Mouse (Mus musculus) cerebellum, adult 9-11 months (tissue): ENCODE measurements around the gene Msi1.
"Not testable (repeated sequence)": the region's sequence is repeated elsewhere in the genome, so short reads cannot be mapped to it uniquely, and the experiment has no call there.

Source experiments
- DNase-seq: peaks from one replicate; pipeline ENCODE4 v3.0.0; 2022

Gene Msi1

DNA sequence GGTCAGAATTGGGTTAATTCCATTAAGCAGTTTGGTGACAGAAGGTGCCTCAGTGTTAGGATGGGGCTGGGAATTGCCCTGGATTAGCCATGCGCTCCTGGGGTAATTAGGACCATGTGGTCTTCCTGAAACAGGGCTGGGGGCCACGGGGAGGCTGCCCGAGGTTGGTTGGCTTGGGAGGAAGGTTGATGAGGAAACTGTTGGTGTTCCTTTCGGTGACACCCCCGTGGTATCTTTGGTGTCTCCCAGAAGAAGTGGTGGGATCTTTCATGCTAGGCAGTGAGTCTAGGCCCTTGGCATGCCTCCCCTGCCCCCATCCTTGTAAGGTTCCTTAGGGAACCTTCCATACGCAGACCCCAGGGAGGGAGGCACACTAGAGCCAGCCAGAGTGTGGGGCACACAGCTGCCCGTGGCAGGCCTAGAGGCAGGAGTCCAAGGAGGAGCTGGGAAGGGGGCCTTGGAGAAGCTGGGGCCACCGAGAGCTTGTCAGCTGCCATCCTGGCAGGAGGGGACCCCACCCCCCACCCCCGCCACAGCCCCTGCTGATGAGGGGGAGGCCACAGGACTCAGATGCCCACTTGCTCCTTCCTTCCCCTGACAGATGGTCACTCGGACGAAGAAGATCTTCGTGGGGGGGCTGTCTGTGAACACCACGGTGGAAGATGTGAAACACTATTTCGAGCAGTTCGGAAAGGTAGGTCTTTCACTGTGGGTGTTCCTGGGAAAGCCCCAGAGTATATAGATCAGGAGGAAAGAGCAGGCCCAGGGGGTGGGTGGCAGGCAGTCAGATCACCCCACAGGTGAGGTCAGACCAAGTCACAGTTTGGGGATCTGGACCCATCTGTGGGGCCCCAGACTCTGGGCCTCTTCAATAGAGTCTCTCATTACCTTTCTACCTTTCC lies 5.7 kb downstream of the Msi1 start:
- peak; percentile 34 for DNase-seq

DNA sequence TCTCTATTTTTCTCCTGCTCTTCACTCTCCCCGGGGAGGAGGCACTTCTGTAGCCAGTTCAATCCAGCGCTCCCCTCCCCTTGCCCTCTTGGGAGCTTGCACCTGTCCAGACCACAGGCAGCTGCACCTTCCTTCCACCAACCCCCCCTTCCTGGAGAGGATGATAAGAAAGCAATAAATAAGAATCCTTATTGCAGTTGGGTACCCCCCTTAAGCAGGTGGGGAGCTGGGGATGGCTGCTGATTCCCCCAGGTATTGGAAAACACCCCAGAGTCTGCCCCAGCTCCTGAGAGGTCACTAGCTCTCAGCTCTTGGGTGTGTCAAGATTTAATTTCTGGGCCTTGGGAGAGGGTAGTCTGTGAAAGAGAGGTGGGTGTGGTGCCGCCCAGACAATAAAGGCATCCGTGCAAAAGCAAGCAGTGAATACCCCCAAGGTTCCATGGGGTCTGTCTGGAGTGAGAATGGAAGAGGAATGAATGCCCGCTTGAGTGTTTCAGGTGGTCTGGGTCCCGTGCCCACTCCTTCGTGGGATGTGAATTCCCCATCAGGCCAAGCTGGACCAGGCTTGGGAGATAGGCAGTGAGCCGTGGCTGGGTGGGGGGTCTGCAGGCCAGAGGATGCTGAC lies 6.5 kb downstream of the Msi1 start:
- no peak for DNase-seq

DNA sequence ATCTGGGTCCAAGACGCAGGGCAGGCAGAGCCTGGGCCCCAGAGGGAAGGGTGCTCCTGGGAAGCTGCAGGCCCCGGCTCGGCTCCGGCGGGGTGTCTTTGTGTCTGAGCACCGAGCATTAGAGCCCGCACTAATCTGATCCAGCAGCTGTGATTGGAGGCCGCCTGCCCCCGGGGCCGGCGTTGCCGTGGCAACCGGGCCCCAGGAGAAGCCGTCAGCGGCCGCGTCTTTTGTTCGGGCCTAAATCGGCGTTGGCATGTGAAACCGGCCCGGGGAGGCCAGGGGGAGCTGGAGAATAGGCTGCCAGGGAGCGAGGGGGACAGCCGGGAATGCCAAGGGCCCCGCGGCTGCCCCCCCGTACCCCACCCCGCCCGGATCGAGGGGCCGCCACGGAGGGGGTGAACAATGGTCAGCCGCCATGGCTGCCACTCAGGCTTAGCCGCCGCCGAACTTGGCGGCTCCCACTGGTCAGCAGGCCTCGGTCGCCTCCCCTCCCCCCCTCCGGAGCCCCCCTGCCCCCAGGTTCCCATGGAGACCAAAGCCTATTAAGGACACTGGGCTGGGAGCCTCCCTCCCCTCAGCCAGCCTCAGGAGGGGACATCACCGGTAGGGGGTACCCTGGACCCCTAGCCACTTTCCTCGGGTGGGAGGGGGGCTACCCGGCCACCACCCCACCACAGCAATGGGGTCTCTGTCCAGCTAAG lies 7.2 kb downstream of the Msi1 start:
- DNase-seq, result peak; percentile 87

DNA sequence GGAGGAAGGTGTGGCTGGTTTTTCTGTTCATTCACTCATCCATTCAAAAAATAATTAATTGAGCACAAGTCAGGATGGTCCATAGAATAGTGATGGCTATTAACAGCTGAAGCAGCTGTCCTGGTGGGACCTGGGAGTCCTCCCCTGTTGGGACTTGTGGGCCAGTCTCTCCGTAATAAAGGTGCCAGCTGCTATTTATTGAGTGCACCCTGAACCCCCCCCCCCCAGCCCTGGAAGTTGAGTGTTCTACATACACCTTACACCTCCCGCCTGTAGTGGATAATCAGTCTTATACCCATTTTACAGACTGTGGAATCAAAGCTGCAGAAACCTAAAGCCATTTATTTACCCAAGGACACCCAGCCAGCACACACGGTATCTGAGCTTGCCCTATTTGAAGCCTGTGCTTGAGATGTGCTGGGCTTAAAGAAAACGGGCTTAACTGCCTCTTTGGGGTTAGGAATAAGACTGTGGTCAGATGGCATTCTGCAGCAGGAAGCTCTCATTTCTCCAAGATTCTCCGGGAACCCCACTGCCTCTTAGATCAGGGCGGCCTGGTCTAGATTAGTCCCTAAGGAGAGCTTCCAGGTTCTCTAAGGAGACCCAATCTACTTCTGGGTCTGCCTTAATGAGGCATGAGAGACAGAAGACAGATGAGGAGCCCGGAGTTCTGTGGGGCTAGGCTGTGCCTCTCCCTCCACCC lies 8.0 kb downstream of the Msi1 start:
- no peak for DNase-seq

GRCm38 (mm10) chr5:115437945-115438315 lies 8.5 kb downstream of the Msi1 start:
- DNase-seq, result no peak

DNA sequence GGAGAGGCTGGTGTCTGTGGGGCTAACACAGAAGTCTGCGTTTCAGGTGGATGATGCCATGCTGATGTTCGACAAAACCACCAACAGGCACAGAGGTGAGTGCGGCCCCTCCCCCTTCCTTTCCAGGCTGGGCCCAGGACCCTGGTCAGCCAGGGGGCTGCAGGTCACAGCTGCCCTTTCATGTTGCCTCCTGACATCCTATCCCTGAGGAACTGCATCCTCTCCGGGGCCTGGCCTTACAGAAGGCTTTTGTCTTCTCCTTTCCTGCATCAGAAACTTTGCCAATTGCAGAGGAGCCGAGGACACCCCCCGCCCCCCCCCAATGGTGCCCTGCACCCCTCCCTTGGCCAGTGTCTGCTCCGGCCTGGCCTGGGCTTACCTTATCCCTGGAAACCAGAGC lies 9.3 kb downstream of the Msi1 start:
- no peak for DNase-seq

DNA sequence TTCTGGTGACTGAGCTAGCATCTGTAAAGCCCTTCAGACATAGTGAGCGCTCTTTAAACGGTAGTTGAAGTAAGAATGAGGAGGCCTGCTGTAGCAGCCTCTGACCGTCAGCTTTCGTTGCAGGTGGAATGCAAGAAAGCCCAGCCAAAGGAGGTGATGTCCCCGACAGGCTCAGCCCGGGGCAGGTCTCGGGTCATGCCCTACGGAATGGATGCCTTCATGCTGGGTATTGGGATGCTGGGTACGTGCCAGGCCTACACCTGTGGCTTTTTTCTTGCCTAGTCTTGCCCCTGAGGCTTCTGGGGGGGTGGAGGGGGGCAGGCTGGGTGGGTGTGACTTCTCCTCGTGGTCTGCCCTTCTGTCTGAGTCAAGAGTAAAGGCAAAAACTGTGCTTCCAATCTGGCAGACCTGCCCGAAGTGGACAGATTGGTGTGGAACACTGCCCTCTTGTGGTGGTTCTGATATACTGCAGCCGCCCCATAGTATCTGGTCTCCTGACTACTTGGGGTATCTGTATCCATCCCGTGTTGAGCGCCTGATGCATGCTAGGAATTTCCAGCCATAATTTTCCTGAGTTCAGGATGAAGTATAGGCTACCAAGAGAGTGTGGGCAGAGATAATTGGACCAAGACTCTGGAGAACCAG lies 11.9 kb downstream of the Msi1 start:
- DNase-seq, result peak; percentile 78

DNA sequence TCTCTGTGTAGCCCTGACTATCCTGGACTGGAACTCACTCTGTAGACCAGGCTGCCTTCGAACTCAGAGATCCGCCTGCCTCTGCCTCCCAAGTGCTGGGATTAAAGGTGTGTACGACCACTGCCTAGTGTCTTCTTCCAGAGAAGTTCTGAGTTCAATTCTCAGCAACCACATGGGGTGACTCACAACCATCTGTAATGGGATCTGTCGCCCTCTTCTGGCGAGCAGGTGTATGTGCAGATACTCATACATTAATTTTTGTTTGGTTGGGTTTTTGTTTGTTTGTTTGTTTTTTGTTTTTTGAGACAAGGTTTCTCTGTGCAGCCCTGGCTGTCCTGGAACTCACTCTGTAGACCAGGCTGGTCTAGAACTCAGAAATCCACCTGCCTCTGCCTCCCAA lies 13.3 kb downstream of the Msi1 start:
- DNase-seq, result not testable (repeated sequence)

GRCm38 (mm10) chr5:115444130-115444529 lies 14.7 kb downstream of the Msi1 start:
- DNase-seq, result no peak

- DNase-seq, result no peak
Measured at GRCm38 (mm10) chr5:115447108-115447507, 17.7 kb downstream of the Msi1 start.

DNA sequence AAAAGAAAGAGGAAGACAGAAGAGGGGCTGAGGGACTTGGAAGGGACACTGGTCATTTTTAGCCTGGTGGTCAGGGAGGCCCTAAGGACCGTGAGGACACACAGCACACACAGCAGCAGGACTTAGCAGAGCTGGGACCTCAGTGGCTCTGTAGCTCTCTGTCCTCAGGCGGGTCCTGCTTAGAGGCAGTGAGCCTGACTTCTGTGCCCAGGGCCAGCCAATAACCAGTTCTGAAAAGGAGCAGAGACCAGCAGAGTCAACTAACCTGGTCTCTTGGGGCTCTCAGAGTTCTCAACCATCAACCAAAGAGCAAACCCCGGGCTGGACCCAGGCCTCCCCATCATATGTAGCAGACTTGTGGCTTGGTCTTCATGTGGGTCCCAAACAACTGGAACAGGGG lies 19.8 kb downstream of the Msi1 start:
- DNase-seq, result no peak

DNA sequence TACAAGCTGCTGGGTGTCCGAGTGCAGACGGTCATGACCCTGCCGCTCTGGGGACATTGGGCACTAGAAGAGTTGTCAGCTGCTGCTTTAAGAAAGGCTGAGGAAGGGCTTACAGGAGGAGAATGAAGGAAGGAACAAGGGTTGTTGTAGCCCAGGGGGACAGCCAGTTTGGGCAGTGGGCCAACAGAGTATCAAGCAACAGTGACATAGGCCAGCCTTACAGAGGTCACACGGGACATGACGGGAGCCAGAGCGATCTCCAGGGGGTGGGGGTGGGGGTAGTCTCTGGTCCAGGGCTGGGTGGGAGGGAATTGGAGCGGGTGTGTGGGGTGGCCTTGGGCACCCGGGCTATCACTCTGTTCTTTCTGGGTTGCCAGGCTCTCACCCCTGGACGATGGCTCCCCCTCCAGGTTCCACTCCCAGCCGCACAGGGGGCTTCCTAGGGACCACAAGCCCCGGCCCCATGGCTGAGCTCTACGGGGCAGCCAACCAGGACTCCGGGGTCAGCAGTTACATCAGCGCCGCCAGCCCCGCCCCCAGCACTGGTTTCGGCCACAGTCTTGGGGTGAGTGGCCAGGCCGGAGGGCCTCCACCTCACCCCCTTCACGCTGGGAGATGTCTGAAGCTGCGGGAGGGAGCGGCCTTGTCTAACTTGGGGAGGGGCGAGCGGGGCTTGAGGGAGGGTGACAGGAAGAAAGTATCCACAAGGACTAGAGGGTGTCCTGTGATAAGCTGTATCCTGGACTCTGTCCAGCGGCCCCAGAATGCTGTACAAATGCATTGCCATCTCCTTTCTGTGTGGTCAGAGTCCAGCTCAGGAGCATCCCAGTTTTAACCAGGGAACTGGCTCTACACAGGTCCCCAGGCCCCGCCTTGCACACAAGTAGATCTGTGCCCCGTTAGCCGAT lies 21.3 kb downstream of the Msi1 start:
- DNase-seq, result no peak

DNA sequence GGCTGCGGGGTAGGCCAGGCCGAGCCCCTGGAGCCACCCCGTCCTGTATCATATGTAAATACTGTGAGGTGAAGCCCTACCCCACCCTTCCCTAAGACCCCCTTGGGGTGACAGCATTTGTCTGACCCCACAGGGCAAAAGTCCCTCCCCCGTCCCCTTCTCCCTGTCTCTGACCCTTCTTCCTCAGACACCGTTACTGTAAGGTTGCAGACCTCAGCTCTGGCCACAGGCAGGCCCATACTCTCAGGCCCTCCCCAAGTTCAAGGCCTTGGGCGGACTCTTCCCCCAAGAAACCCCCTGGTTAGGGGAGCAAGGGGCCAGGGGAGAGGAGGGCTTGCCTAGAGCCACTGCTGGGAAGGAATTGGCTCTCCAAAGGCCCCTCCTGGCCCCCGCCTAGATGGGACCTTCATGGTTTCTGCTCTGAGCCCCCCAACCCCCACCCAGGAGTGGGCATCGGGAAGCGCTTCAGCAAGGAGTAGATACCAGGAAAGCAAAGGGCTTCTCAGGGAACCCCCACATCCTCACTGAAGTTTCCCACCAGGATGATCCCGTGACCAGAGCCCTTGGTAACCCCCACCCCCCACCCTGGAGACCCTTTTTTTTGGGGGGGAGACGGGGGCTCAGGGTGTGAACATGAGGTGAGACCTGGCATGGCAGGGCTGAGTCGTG lies 25.2 kb downstream of the Msi1 start:
- no peak for DNase-seq

DNA sequence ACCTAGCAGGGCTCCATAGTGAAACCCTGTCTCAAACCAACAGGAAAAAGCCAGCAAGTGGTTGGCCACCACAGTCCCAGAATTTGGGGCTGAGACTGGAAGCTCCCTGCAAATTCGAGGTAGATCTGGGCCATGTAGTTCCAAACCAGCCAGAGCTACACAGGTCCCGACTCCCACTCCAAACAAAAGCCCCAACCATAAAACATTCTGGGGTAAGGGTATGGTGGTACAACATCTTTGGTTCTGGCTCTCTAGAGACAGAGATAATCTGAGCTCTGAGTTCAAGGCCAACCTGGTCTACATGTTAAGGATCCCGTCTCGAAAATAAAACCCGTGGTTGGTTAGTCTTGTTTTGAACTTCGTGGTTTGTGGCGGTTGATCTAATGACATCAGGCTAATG lies 26.4 kb downstream of the Msi1 start:
- DNase-seq, result no peak

- no peak for DNase-seq
Measured at GRCm38 (mm10) chr5:115458918-115459317, 29.5 kb downstream of the Msi1 start.

- no peak for DNase-seq
Measured at GRCm38 (mm10) chr5:115464408-115465115, 35.2 kb downstream of the Msi1 start.

GRCm38 (mm10) chr5:115465642-115466420 lies 36.4 kb downstream of the Msi1 start, which contains the start of gene Pla2g1b:
Gene Pla2g1b (plus strand): TSS chr5:115466262.
- no peak for DNase-seq

- no peak for DNase-seq
Measured at GRCm38 (mm10) chr5:115469791-115470190, 40.4 kb downstream of the Msi1 start.

DNA sequence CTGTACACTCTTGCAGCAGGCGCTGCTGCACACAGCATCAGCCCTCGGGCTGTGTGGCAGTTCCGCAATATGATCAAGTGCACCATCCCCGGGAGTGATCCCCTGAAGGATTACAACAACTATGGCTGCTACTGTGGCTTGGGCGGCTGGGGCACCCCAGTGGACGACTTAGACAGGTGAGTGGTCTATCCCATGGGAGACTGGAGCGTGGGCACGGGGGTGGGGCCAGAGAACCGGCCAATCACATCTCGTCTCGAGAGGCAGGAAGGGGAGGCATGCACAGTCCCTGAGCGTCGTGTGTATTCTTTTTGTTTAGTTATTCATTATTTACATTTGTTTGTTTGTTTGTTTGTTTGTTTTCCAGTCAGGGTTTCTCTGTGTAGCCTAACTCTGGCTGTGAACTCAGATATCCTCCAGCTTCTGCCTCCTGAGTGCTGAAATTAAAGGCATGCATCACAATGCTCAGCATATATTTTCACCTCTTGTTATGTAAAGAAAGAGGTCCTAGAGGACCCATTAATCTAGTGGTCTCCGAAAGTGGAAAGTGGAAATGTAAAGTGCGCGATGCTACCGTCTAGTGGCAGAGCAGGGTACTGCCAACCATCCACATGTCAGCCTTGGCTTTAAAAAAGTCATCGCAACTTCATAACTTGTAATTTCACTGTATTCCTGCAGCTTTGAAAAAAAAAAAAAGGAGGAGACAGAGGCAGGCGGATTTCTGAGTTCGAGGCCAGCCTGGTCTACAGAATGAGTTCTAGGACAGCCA lies 41.5 kb downstream of the Msi1 start:
- no peak for DNase-seq
